Mouse (Mus musculus): ENCODE data around the gene Il33. TPM values are rescaled to one million over a fixed set of nuclear protein-coding genes. Genes with fewer than 3 reads are reported as not detected.

The Il33 gene
- 2.5 and 3.3 TPM in 2 replicates for polyA plus RNA-seq (2012; rRNA removed)

GRCm38 (mm10) chr19:29924638-29925258 is at the start of gene Il33:
Gene Il33, plus strand, starts transcription at chr19:29925114.
- H3K36me3 ChIP-seq (ENCODE audit: control insufficient read depth, insufficient read depth, low read length): no peaks in the 10 kb centered on the region
- no peak for TF ChIP-seq CTCF (IDR thresholded peaks at IDR 0.05; ENCODE audit: borderline replicate concordance, control insufficient read depth, extremely low read depth, insufficient read depth, low read length, poor library complexity)
- TF ChIP-seq POLR2A (IDR thresholded peaks at IDR 0.05; ENCODE audit: control insufficient read depth, extremely low read depth, insufficient read depth, low read length, poor library complexity): no peak
- WGBS: 27% methylated on average over 10 of the region's 10 CpGs
- no peaks in the 10 kb centered on the region for H3K27me3 ChIP-seq (ENCODE audit: control insufficient read depth, insufficient read depth, low read length)
- no peaks in the 10 kb centered on the region for H3K4me1 ChIP-seq (replicated peaks; ENCODE audit: control insufficient read depth, insufficient read depth, low read length)
- H3K27ac ChIP-seq (ENCODE audit: control insufficient read depth, insufficient read depth, low read length): no peak within 1 kb of the TSS
- no peak for DNase-seq
- no peak within 1 kb of the TSS for H3K4me3 ChIP-seq (ENCODE audit: control insufficient read depth, insufficient read depth, low read length)

- Histone ChIP-seq H3K4me1 (replicated peaks; ENCODE audit: control insufficient read depth, insufficient read depth, low read length) (no peaks in the 10 kb centered on the region), H3K27me3 (ENCODE audit: control insufficient read depth, insufficient read depth, low read length) (no peaks in the 10 kb centered on the region), H3K36me3 (ENCODE audit: control insufficient read depth, insufficient read depth, low read length) (no peaks in the 10 kb centered on the region), H3K27ac (ENCODE audit: control insufficient read depth, insufficient read depth, low read length) (no peak overlapping the region), H3K4me3 (ENCODE audit: control insufficient read depth, insufficient read depth, low read length) (no peak overlapping the region)
- TF ChIP-seq POLR2A (IDR thresholded peaks at IDR 0.05; ENCODE audit: control insufficient read depth, extremely low read depth, insufficient read depth, low read length, poor library complexity) (no peak), CTCF (IDR thresholded peaks at IDR 0.05; ENCODE audit: borderline replicate concordance, control insufficient read depth, extremely low read depth, insufficient read depth, low read length, poor library complexity) (no peak)
- 57% methylated on average over 10 of the region's 10 CpGs for WGBS
- no peak for DNase-seq
Measured at GRCm38 (mm10) chr19:29877422-29878291, 47.3 kb upstream of the Il33 start.

GRCm38 (mm10) chr19:29878896-29879504 is 45.9 kb upstream of the Il33 start:
- no peaks in the 10 kb centered on the region for H3K4me1 ChIP-seq (replicated peaks; ENCODE audit: control insufficient read depth, insufficient read depth, low read length)
- 91% methylated on average over 8 of the region's 8 CpGs for WGBS
- H3K4me3 ChIP-seq (ENCODE audit: control insufficient read depth, insufficient read depth, low read length): no peak overlapping the region
- H3K36me3 ChIP-seq (ENCODE audit: control insufficient read depth, insufficient read depth, low read length): no peaks in the 10 kb centered on the region
- TF ChIP-seq POLR2A (IDR thresholded peaks at IDR 0.05; ENCODE audit: control insufficient read depth, extremely low read depth, insufficient read depth, low read length, poor library complexity) (no peak), CTCF (IDR thresholded peaks at IDR 0.05; ENCODE audit: borderline replicate concordance, control insufficient read depth, extremely low read depth, insufficient read depth, low read length, poor library complexity) (no peak)
- DNase-seq: no peak
- H3K27me3 ChIP-seq (ENCODE audit: control insufficient read depth, insufficient read depth, low read length): no peaks in the 10 kb centered on the region
- no peak overlapping the region for H3K27ac ChIP-seq (ENCODE audit: control insufficient read depth, insufficient read depth, low read length)

GRCm38 (mm10) chr19:29880918-29881317 is 44.0 kb upstream of the Il33 start:
- H3K4me1 ChIP-seq (replicated peaks; ENCODE audit: control insufficient read depth, insufficient read depth, low read length): no peaks in the 10 kb centered on the region
- 95% methylated on average over 4 of the region's 4 CpGs for WGBS
- H3K27ac ChIP-seq (ENCODE audit: control insufficient read depth, insufficient read depth, low read length): no peak overlapping the region
- no peak for TF ChIP-seq CTCF (IDR thresholded peaks at IDR 0.05; ENCODE audit: borderline replicate concordance, control insufficient read depth, extremely low read depth, insufficient read depth, low read length, poor library complexity)
- no peak for TF ChIP-seq POLR2A (IDR thresholded peaks at IDR 0.05; ENCODE audit: control insufficient read depth, extremely low read depth, insufficient read depth, low read length, poor library complexity)
- H3K36me3 ChIP-seq (ENCODE audit: control insufficient read depth, insufficient read depth, low read length): no peaks in the 10 kb centered on the region
- no peaks in the 10 kb centered on the region for H3K27me3 ChIP-seq (ENCODE audit: control insufficient read depth, insufficient read depth, low read length)
- no peak for DNase-seq
- no peak overlapping the region for H3K4me3 ChIP-seq (ENCODE audit: control insufficient read depth, insufficient read depth, low read length)

- H3K27me3 ChIP-seq (ENCODE audit: control insufficient read depth, insufficient read depth, low read length): no peaks in the 10 kb centered on the region
- DNase-seq: no peak
- no peak overlapping the region for H3K27ac ChIP-seq (ENCODE audit: control insufficient read depth, insufficient read depth, low read length)
- WGBS: 98% methylated on average over 3 of the region's 3 CpGs
- no peak overlapping the region for H3K4me3 ChIP-seq (ENCODE audit: control insufficient read depth, insufficient read depth, low read length)
- no peaks in the 10 kb centered on the region for H3K4me1 ChIP-seq (replicated peaks; ENCODE audit: control insufficient read depth, insufficient read depth, low read length)
- TF ChIP-seq POLR2A (IDR thresholded peaks at IDR 0.05; ENCODE audit: control insufficient read depth, extremely low read depth, insufficient read depth, low read length, poor library complexity) (no peak), CTCF (IDR thresholded peaks at IDR 0.05; ENCODE audit: borderline replicate concordance, control insufficient read depth, extremely low read depth, insufficient read depth, low read length, poor library complexity) (no peak)
- H3K36me3 ChIP-seq (ENCODE audit: control insufficient read depth, insufficient read depth, low read length): no peaks in the 10 kb centered on the region
Measured at GRCm38 (mm10) chr19:29882696-29883095, 42.2 kb upstream of the Il33 start.

GRCm38 (mm10) chr19:29885548-29885947 is 39.4 kb upstream of the Il33 start:
- Histone ChIP-seq H3K27ac (ENCODE audit: control insufficient read depth, insufficient read depth, low read length) (no peak overlapping the region), H3K4me1 (replicated peaks; ENCODE audit: control insufficient read depth, insufficient read depth, low read length) (no peaks in the 10 kb centered on the region), H3K36me3 (ENCODE audit: control insufficient read depth, insufficient read depth, low read length) (no peaks in the 10 kb centered on the region), H3K27me3 (ENCODE audit: control insufficient read depth, insufficient read depth, low read length) (no peaks in the 10 kb centered on the region), H3K4me3 (ENCODE audit: control insufficient read depth, insufficient read depth, low read length) (no peak overlapping the region)
- no peak for DNase-seq
- WGBS: 82% methylated on average over 6 of the region's 6 CpGs
- TF ChIP-seq POLR2A (IDR thresholded peaks at IDR 0.05; ENCODE audit: control insufficient read depth, extremely low read depth, insufficient read depth, low read length, poor library complexity): no peak
- no peak for TF ChIP-seq CTCF (IDR thresholded peaks at IDR 0.05; ENCODE audit: borderline replicate concordance, control insufficient read depth, extremely low read depth, insufficient read depth, low read length, poor library complexity)

All from thymus, adult 2 months (tissue).